Comparison of ENCODE assay signal across 13 mouse cellular contexts in the genomic region with DNA sequence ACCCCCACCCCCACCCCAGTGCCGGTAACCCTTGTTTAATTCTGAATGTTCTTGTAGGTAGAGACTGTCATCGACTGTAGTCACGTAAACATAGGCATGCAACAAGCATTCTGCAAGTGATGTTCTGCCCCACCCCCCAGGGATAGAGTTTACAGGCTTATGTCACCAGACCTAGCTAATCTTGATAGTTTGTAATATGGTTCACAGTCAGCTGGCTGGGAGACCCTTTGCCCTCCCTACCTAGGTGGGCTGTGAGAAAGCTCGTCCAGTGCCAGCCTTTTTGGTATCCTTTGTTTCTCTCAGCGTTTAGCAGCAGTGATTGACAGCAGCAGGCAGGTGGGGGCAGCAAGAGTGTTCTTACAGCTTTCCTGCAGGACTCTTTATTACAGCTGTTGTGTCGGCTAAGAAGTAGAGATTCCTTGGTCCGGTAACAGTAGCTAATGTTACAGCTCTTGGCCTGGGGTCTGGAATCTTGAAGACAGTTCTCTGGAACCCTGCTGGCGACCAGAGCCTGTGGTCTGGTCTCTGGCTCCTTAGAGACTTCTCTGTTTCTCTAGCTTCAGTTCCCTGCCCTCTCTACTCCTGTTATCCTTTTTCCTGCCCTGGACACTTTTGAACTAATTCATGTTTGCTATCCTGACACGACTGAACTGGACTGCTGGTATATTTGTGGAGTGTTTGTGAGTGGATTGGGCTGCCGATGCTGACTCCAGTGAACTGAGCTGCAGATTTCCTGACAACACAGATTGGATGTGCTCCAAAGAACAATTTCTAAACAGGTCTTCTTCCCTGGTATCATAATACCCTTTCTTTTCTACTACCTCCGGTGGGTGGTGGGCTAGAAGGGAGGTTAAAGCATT. TPM values are rescaled to one million over a fixed set of nuclear protein-coding genes. Genes with fewer than 3 reads are reported as not detected.
"Had no signal": no experiment of that assay in that cellular context is flagged by ENCODE, and none has a peak within 500 bp of the region (broad histone marks: within the 10 kb centered on the region; RNA-seq: fewer than 3 reads in every experiment).

No protein-coding gene starts in this region.

- H3K27me3 ChIP-seq: kidney, embryonic 15.5 days; limb, embryonic 12.5 days; midbrain, embryonic 15.5 days had no signal

- DNase-seq: kidney, adult 2 months; kidney, postnatal 14 days; right cerebral cortex, postnatal 14 days had no signal

- H3K4me3 ChIP-seq: kidney, embryonic 15.5 days; left cerebral cortex, adult 2 months; limb, embryonic 12.5 days; midbrain, embryonic 15.5 days had no signal

- H3K9ac ChIP-seq: kidney, embryonic 15.5 days; limb, embryonic 12.5 days; liver, embryonic 14.5 days; midbrain, embryonic 15.5 days had no signal

- H3K36me3 ChIP-seq: kidney, embryonic 15.5 days; limb, embryonic 12.5 days; midbrain, embryonic 15.5 days had no signal

- H3K9me3 ChIP-seq: kidney, embryonic 15.5 days; limb, embryonic 12.5 days; midbrain, embryonic 15.5 days had no signal

- H3K4me2 ChIP-seq: kidney, embryonic 15.5 days; limb, embryonic 12.5 days; midbrain, embryonic 15.5 days had no signal

- H3K27ac ChIP-seq: kidney, embryonic 15.5 days; left cerebral cortex, adult 2 months; limb, embryonic 12.5 days; liver, embryonic 14.5 days; midbrain, embryonic 15.5 days had no signal

- ATAC-seq: intestine, embryonic 16.5 days; midbrain, embryonic 15.5 days had no signal

RNA-seq across cellular contexts. Expression of a gene that starts 14.6 kb away (rescaled TPM):
- total RNA-seq: left cerebral cortex, adult 2 months; liver, adult 2 months; megakaryocyte-erythroid progenitor cell, adult 5-6 weeks had no signal
- polyA plus RNA-seq: intestine, embryonic 16.5 days; kidney, embryonic 15.5 days; liver, adult 2 months; liver, embryonic 14.5 days; small intestine, adult 2 months; stomach, embryonic 16.5 days had no signal
